Mouse (Mus musculus): ENCODE measurements around the gene Synj1. TPM values are rescaled to one million over a fixed set of nuclear protein-coding genes. Genes with fewer than 3 reads are reported as not detected.

Gene Synj1
- polyA plus RNA-seq, 1 experiment from 2014 or later, result 20.5 TPM

GRCm38 (mm10) chr16:91020842-91021483 lies 9.9 kb upstream of the Synj1 start:
- Histone ChIP-seq H3K27me3 (replicated peaks; ENCODE audit: control insufficient read depth, insufficient read depth, low read length) (no peaks in the 10 kb centered on the region), H3K36me3 (ENCODE audit: control insufficient read depth, insufficient read depth, low read length) (peaks cover 66% of the 10 kb centered on the region), H3K27ac (ENCODE audit: low read depth, low read length) (no peak overlapping the region), H3K4me3 (ENCODE audit: low read depth, low read length) (no peak overlapping the region), H3K4me2 (no peak overlapping the region), H3K9me3 (ENCODE audit: control insufficient read depth, low read length) (peaks cover 2% of the 10 kb centered on the region; the same call in 1 of the 2 replicates), H3K4me1 (replicated peaks; ENCODE audit: control insufficient read depth, insufficient read depth, low read length) (no peaks in the 10 kb centered on the region), H3K9ac (ENCODE audit: low read depth, low read length) (no peak overlapping the region)
- no peak for ATAC-seq (replicated peaks; ENCODE audit: low FRiP score)
- DNase-seq (ENCODE audit: low spot score), result no peak
- WGBS, result 90% methylated on average over 10 of the region's 10 CpGs

DNA sequence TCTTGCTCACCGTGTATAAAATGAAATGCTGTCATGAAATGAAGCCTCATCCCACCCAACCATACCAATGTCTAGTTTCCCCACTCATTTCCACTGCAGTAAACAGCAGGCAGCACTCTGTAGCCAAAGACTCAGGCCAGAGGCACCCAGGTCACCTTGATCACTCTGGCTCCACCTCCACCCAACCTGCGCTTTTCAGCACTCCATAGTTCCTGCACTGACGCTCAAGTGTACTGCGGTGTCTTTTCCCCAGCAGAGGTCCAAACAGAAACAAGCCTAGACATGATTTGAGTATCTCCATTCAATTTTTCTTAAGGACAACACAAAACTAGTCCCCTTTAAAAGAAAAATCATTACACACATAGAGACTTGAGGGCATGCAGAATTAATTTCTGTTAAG lies 8.4 kb upstream of the Synj1 start:
- no peak for ATAC-seq (replicated peaks; ENCODE audit: low FRiP score)
- Histone ChIP-seq H3K4me3 (ENCODE audit: low read depth, low read length) (no peak overlapping the region), H3K4me1 (replicated peaks; ENCODE audit: control insufficient read depth, insufficient read depth, low read length) (no peaks in the 10 kb centered on the region)

GRCm38 (mm10) chr16:91015761-91016160 lies 4.7 kb upstream of the Synj1 start:
- Histone ChIP-seq H3K27me3 (replicated peaks; ENCODE audit: control insufficient read depth, insufficient read depth, low read length) (no peaks in the 10 kb centered on the region), H3K9ac (ENCODE audit: low read depth, low read length) (no peak overlapping the region), H3K4me3 (ENCODE audit: low read depth, low read length) (no peak overlapping the region), H3K9me3 (ENCODE audit: control insufficient read depth, low read length) (no peaks in the 10 kb centered on the region), H3K4me1 (replicated peaks; ENCODE audit: control insufficient read depth, insufficient read depth, low read length) (peaks cover 7% of the 10 kb centered on the region), H3K36me3 (ENCODE audit: control insufficient read depth, insufficient read depth, low read length) (peaks cover 44% of the 10 kb centered on the region), H3K27ac (ENCODE audit: low read depth, low read length) (no peak overlapping the region), H3K4me2 (no peak overlapping the region)
- no peak for DNase-seq (ENCODE audit: low spot score)
- no peak for ATAC-seq (replicated peaks; ENCODE audit: low FRiP score)
- 83% methylated on average over 4 of the region's 4 CpGs for WGBS

More for the DNA sequence above, 8.4 kb upstream of the Synj1 start:
- H3K27ac ChIP-seq (ENCODE audit: low read depth, low read length), result no peak overlapping the region
- no peak overlapping the region for H3K4me2 ChIP-seq
- peaks cover 63% of the 10 kb centered on the region for H3K36me3 ChIP-seq (ENCODE audit: control insufficient read depth, insufficient read depth, low read length)
- no peaks in the 10 kb centered on the region for H3K27me3 ChIP-seq (replicated peaks; ENCODE audit: control insufficient read depth, insufficient read depth, low read length)
- WGBS, result 93% methylated on average over 4 of the region's 4 CpGs
- no peak for DNase-seq (ENCODE audit: low spot score)
- H3K9ac ChIP-seq (ENCODE audit: low read depth, low read length), result no peak overlapping the region
- H3K9me3 ChIP-seq (ENCODE audit: control insufficient read depth, low read length), result peaks cover 2% of the 10 kb centered on the region; the same call in 1 of the 2 replicates

GRCm38 (mm10) chr16:91011847-91012246 lies 739 bp upstream of the Synj1 start:
- WGBS, result 24% methylated on average over 3 of the region's 3 CpGs

GRCm38 (mm10) chr16:91010581-91011020 lies 507 bp downstream of the Synj1 start:
- Histone ChIP-seq H3K27ac (ENCODE audit: low read depth, low read length) (peak overlapping the region; percentile 88), H3K4me1 (replicated peaks; ENCODE audit: control insufficient read depth, insufficient read depth, low read length) (peaks cover 16% of the 10 kb centered on the region), H3K4me3 (ENCODE audit: low read depth, low read length) (peak overlapping the region; percentile 96), H3K36me3 (ENCODE audit: control insufficient read depth, insufficient read depth, low read length) (peaks cover 14% of the 10 kb centered on the region), H3K27me3 (replicated peaks; ENCODE audit: control insufficient read depth, insufficient read depth, low read length) (no peaks in the 10 kb centered on the region), H3K9me3 (ENCODE audit: control insufficient read depth, low read length) (no peaks in the 10 kb centered on the region), H3K4me2 (peak overlapping the region; percentile 96), H3K9ac (ENCODE audit: low read depth, low read length) (peak overlapping the region; percentile 90)
- under 1% methylated on average over 42 of the region's 42 CpGs for WGBS
- ATAC-seq (replicated peaks; ENCODE audit: low FRiP score), result peak; percentile 61
- DNase-seq (ENCODE audit: low spot score), result no peak

More at GRCm38 (mm10) chr16:91011847-91012246, 739 bp upstream of the Synj1 start:
- Histone ChIP-seq H3K27ac (ENCODE audit: low read depth, low read length) (peak overlapping the region; percentile 88; the same call in 1 of the 2 replicates), H3K9me3 (ENCODE audit: control insufficient read depth, low read length) (no peaks in the 10 kb centered on the region), H3K4me2 (peak overlapping the region; percentile 96), H3K4me1 (replicated peaks; ENCODE audit: control insufficient read depth, insufficient read depth, low read length) (peaks cover 10% of the 10 kb centered on the region), H3K4me3 (ENCODE audit: low read depth, low read length) (peak overlapping the region; percentile 96), H3K36me3 (ENCODE audit: control insufficient read depth, insufficient read depth, low read length) (peaks cover 17% of the 10 kb centered on the region), H3K9ac (ENCODE audit: low read depth, low read length) (peak overlapping the region; percentile 90; the same call in 1 of the 2 replicates), H3K27me3 (replicated peaks; ENCODE audit: control insufficient read depth, insufficient read depth, low read length) (no peaks in the 10 kb centered on the region)
- ATAC-seq (replicated peaks; ENCODE audit: low FRiP score) (no peak), DNase-seq (ENCODE audit: low spot score) (no peak)

DNA sequence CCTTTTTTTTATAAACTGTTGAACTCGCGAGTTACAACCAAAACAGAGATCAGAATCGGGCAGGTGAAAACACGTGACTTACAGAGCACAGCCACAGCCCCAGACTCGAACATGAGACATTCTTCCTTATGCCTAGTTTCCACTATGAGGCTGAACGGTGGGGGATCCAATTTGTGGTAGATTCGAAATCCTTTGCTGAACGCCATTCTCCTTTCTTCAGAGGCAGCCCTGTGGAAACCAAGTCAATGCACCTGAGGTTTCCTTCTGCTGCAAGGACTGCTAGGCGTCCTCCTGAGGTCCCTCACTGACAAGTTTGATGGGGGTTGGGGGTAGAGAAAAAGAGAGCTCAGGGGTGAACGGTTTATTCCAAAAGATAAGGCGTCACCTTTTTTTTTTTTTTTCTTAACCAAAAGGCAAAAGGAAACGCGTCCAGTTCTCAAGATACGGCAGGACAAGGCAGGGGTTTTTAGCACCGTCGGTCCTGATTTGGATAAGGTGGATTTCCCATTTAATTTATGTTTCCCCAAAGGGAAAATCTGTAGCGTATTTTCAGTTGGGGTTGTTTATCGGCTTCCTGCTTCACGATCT lies 1.1 kb downstream of the Synj1 start:
- H3K4me1 ChIP-seq (replicated peaks; ENCODE audit: control insufficient read depth, insufficient read depth, low read length), result peaks cover 17% of the 10 kb centered on the region
- H3K4me2 ChIP-seq, result peak overlapping the region; percentile 96
- no peaks in the 10 kb centered on the region for H3K9me3 ChIP-seq (ENCODE audit: control insufficient read depth, low read length)
- H3K27me3 ChIP-seq (replicated peaks; ENCODE audit: control insufficient read depth, insufficient read depth, low read length), result no peaks in the 10 kb centered on the region
- H3K4me3 ChIP-seq (ENCODE audit: low read depth, low read length), result peak overlapping the region; percentile 96
- under 1% methylated on average over 19 of the region's 19 CpGs for WGBS
- peaks cover 8% of the 10 kb centered on the region for H3K36me3 ChIP-seq (ENCODE audit: control insufficient read depth, insufficient read depth, low read length)
- H3K27ac ChIP-seq (ENCODE audit: low read depth, low read length), result peak overlapping the region; percentile 88; the same call in 1 of the 2 replicates
- H3K9ac ChIP-seq (ENCODE audit: low read depth, low read length), result peak overlapping the region; percentile 90
- no peak for ATAC-seq (replicated peaks; ENCODE audit: low FRiP score)
- no peak for DNase-seq (ENCODE audit: low spot score)

DNA sequence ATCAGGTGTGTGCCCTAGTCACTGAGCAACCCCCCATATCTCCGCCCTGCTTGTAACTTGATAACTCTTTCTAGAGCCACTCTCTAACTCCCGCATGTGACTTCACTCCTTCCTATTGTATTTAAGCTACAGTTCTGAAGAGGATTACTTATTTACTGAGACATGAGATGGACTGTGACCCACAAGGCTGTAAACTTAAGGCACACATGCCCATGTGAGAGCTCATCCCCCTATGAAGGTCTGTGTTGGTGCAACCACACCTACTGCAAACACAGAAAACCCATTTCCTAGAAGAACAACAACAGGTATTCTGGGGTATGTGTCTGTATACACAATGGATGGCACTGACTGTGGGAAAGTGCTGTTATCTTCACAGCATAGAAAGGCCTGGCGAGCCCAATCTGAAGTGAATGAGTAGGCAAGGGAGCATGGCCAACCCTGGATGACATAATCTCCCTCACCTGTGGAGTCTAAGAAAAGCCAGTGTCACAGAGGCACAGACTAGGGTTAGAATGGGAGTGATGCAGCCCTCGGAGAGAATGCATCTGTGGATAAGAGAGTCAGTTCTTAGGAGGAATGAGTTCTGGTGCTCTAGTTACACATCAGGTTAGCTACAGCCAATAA lies 6.1 kb downstream of the Synj1 start:
- H3K4me2 ChIP-seq, result no peak overlapping the region
- 69% methylated on average over 4 of the region's 4 CpGs for WGBS
- H3K27me3 ChIP-seq (replicated peaks; ENCODE audit: control insufficient read depth, insufficient read depth, low read length), result no peaks in the 10 kb centered on the region
- no peak overlapping the region for H3K4me3 ChIP-seq (ENCODE audit: low read depth, low read length)
- H3K36me3 ChIP-seq (ENCODE audit: control insufficient read depth, insufficient read depth, low read length), result peaks cover 5% of the 10 kb centered on the region; the same call in 1 of the 2 replicates
- no peak; the same call in 1 of the 2 replicates for ATAC-seq (replicated peaks; ENCODE audit: low FRiP score)
- no peaks in the 10 kb centered on the region for H3K9me3 ChIP-seq (ENCODE audit: control insufficient read depth, low read length)
- H3K27ac ChIP-seq (ENCODE audit: low read depth, low read length), result no peak overlapping the region
- H3K9ac ChIP-seq (ENCODE audit: low read depth, low read length), result no peak overlapping the region
- DNase-seq (ENCODE audit: low spot score), result no peak
- H3K4me1 ChIP-seq (replicated peaks; ENCODE audit: control insufficient read depth, insufficient read depth, low read length), result peaks cover 13% of the 10 kb centered on the region

DNA sequence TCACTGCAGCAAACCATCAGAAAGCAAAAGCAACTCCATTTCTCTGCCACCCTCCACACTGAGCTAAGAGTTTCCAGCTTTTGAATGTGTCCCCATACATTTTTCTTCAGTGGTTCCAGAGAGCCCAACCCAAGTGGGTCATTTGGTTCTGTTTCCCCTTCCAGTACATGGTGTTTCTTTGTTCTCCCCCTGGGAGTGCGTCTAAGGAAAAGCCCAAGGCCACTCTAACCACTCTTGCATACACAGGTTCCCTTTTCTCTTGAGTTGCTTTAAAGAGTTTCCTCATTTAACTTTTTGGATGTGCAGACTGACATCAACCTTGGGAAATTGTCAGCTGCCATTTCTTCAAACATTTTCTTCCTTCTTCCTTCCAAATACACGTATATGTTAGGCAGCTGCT lies 10.0 kb downstream of the Synj1 start:
- Histone ChIP-seq H3K4me3 (ENCODE audit: low read depth, low read length) (no peak overlapping the region), H3K4me1 (replicated peaks; ENCODE audit: control insufficient read depth, insufficient read depth, low read length) (peaks cover 10% of the 10 kb centered on the region; the same call in 1 of the 2 replicates), H3K9ac (ENCODE audit: low read depth, low read length) (no peak overlapping the region), H3K9me3 (ENCODE audit: control insufficient read depth, low read length) (no peaks in the 10 kb centered on the region), H3K27ac (ENCODE audit: low read depth, low read length) (no peak overlapping the region), H3K36me3 (ENCODE audit: control insufficient read depth, insufficient read depth, low read length) (peaks cover 5% of the 10 kb centered on the region; the same call in 1 of the 2 replicates), H3K27me3 (replicated peaks; ENCODE audit: control insufficient read depth, insufficient read depth, low read length) (no peaks in the 10 kb centered on the region), H3K4me2 (no peak overlapping the region)
- WGBS, result 67% methylated on average over 2 of the region's 2 CpGs
- ATAC-seq (replicated peaks; ENCODE audit: low FRiP score), result no peak
- DNase-seq (ENCODE audit: low spot score), result no peak
